Mouse (Mus musculus): ENCODE results near the gene C1qtnf1. TPM values are rescaled to one million over a fixed set of nuclear protein-coding genes. Genes with fewer than 3 reads are reported as not detected.

The C1qtnf1 gene
- polyA plus RNA-seq, 1 experiment = 9.8 TPM

- no peak overlapping the region for H3K4me2 ChIP-seq (ENCODE audit: low read depth)
- H3ac ChIP-seq (ENCODE audit: control insufficient read depth, insufficient read length) = no peak overlapping the region
- no peak overlapping the region for H3K4me3 ChIP-seq
- TF ChIP-seq POLR2A (IDR thresholded peaks at IDR 0.05; ENCODE audit: insufficient read length, low read depth) (no peak), MAX (IDR thresholded peaks at IDR 0.05; ENCODE audit: low read depth) (no peak), CEBPB (IDR thresholded peaks at IDR 0.05; ENCODE audit: insufficient read depth, poor library complexity, severe bottlenecking) (no peak), MYOG (IDR thresholded peaks at IDR 0.05; ENCODE audit: control insufficient read depth in 1 of 3, insufficient read depth in 1 of 3, insufficient read length in 2 of 3, low read depth in 2 of 3) (no peak), TCF3 (IDR thresholded peaks at IDR 0.05; ENCODE audit: insufficient read length, low read depth) (no peak), USF1 (IDR thresholded peaks at IDR 0.05; ENCODE audit: low read depth) (no peak), E2F4 (IDR thresholded peaks at IDR 0.05; ENCODE audit: insufficient read depth) (no peak), MYOD1 (IDR thresholded peaks at IDR 0.05; ENCODE audit: control insufficient read depth in 1 of 3, insufficient read length in 2 of 3, low read depth in 2 of 3) (no peak), TCF12 (IDR thresholded peaks at IDR 0.05; ENCODE audit: insufficient read depth, poor library complexity, severe bottlenecking) (no peak), SRF (IDR thresholded peaks at IDR 0.05; ENCODE audit: control insufficient read depth, insufficient read length, low read depth) (no peak), POLR2AphosphoS2 (IDR thresholded peaks at IDR 0.05; ENCODE audit: insufficient read length, low read depth) (no peak), REST (IDR thresholded peaks at IDR 0.05; ENCODE audit: insufficient read depth, insufficient read length) (no peak)
- H3K36me3 ChIP-seq (ENCODE audit: control insufficient read depth, insufficient read depth) = no peaks in the 10 kb centered on the region
- H3K27me3 ChIP-seq (ENCODE audit: control insufficient read depth, insufficient read depth, insufficient read length) = no peaks in the 10 kb centered on the region
- no peaks in the 10 kb centered on the region for H3K79me2 ChIP-seq (ENCODE audit: control insufficient read depth, insufficient read depth)
These were observed 22.7 kb upstream of the C1qtnf1 start for GRCm38 (mm10) chr11:118405311-118405710.

GRCm38 (mm10) chr11:118406521-118406920, 21.5 kb upstream of the C1qtnf1 start:
- Histone ChIP-seq H3K79me2 (ENCODE audit: control insufficient read depth, insufficient read depth) (no peaks in the 10 kb centered on the region), H3K27me3 (ENCODE audit: control insufficient read depth, insufficient read depth, insufficient read length) (no peaks in the 10 kb centered on the region), H3ac (ENCODE audit: control insufficient read depth, insufficient read length) (no peak overlapping the region), H3K4me3 (no peak overlapping the region), H3K36me3 (ENCODE audit: control insufficient read depth, insufficient read depth) (no peaks in the 10 kb centered on the region), H3K4me2 (ENCODE audit: low read depth) (no peak overlapping the region)
- TF ChIP-seq TCF12 (IDR thresholded peaks at IDR 0.05; ENCODE audit: insufficient read depth, poor library complexity, severe bottlenecking) (no peak), MAX (IDR thresholded peaks at IDR 0.05; ENCODE audit: low read depth) (no peak), USF1 (IDR thresholded peaks at IDR 0.05; ENCODE audit: low read depth) (no peak), POLR2AphosphoS2 (IDR thresholded peaks at IDR 0.05; ENCODE audit: insufficient read length, low read depth) (no peak), CEBPB (IDR thresholded peaks at IDR 0.05; ENCODE audit: insufficient read depth, poor library complexity, severe bottlenecking) (no peak), MYOD1 (IDR thresholded peaks at IDR 0.05; ENCODE audit: control insufficient read depth in 1 of 3, insufficient read length in 2 of 3, low read depth in 2 of 3) (no peak), SRF (IDR thresholded peaks at IDR 0.05; ENCODE audit: control insufficient read depth, insufficient read length, low read depth) (no peak), POLR2A (IDR thresholded peaks at IDR 0.05; ENCODE audit: insufficient read length, low read depth) (no peak)

- no peak overlapping the region for H3ac ChIP-seq (ENCODE audit: control insufficient read depth, insufficient read length)
- H3K27me3 ChIP-seq (ENCODE audit: control insufficient read depth, insufficient read depth, insufficient read length) = no peaks in the 10 kb centered on the region
- no peak overlapping the region for H3K4me2 ChIP-seq (ENCODE audit: low read depth)
- H3K36me3 ChIP-seq (ENCODE audit: control insufficient read depth, insufficient read depth) = no peaks in the 10 kb centered on the region
- H3K4me3 ChIP-seq = no peak overlapping the region
- no peak for TF ChIP-seq REST (IDR thresholded peaks at IDR 0.05; ENCODE audit: insufficient read depth, insufficient read length)
- H3K79me2 ChIP-seq (ENCODE audit: control insufficient read depth, insufficient read depth) = no peaks in the 10 kb centered on the region
These were observed 20.6 kb upstream of the C1qtnf1 start for GRCm38 (mm10) chr11:118407318-118407910.

GRCm38 (mm10) chr11:118408051-118408740, 19.8 kb upstream of the C1qtnf1 start:
- Histone ChIP-seq H3K79me2 (ENCODE audit: control insufficient read depth, insufficient read depth) (no peaks in the 10 kb centered on the region), H3K4me3 (no peak overlapping the region), H3ac (ENCODE audit: control insufficient read depth, insufficient read length) (no peak overlapping the region), H3K27me3 (ENCODE audit: control insufficient read depth, insufficient read depth, insufficient read length) (no peaks in the 10 kb centered on the region), H3K36me3 (ENCODE audit: control insufficient read depth, insufficient read depth) (no peaks in the 10 kb centered on the region), H3K4me2 (ENCODE audit: low read depth) (no peak overlapping the region)
- TF ChIP-seq POLR2AphosphoS2 (IDR thresholded peaks at IDR 0.05; ENCODE audit: insufficient read length, low read depth) (peak; percentile 11), MYOG (IDR thresholded peaks at IDR 0.05; ENCODE audit: control insufficient read depth in 1 of 3, insufficient read depth in 1 of 3, insufficient read length in 2 of 3, low read depth in 2 of 3) (no peak), MYOD1 (IDR thresholded peaks at IDR 0.05; ENCODE audit: control insufficient read depth in 1 of 3, insufficient read length in 2 of 3, low read depth in 2 of 3) (no peak), USF1 (IDR thresholded peaks at IDR 0.05; ENCODE audit: low read depth) (no peak), REST (IDR thresholded peaks at IDR 0.05; ENCODE audit: insufficient read depth, insufficient read length) (no peak)

GRCm38 (mm10) chr11:118409106-118410072, 18.6 kb upstream of the C1qtnf1 start:
- no peak overlapping the region for H3K4me3 ChIP-seq
- TF ChIP-seq USF1 (IDR thresholded peaks at IDR 0.05; ENCODE audit: low read depth) = no peak

More at GRCm38 (mm10) chr11:118409106-118410072, 18.6 kb upstream of the C1qtnf1 start:
- no peaks in the 10 kb centered on the region for H3K27me3 ChIP-seq (ENCODE audit: control insufficient read depth, insufficient read depth, insufficient read length)
- H3K4me2 ChIP-seq (ENCODE audit: low read depth) = no peak overlapping the region
- no peak overlapping the region for H3ac ChIP-seq (ENCODE audit: control insufficient read depth, insufficient read length)
- no peaks in the 10 kb centered on the region for H3K79me2 ChIP-seq (ENCODE audit: control insufficient read depth, insufficient read depth)
- H3K36me3 ChIP-seq (ENCODE audit: control insufficient read depth, insufficient read depth) = no peaks in the 10 kb centered on the region

Data from myocyte (in vitro differentiated cells).